Mouse (Mus musculus) liver, postnatal 0 days (tissue): ENCODE measurements around the gene R3hdml. TPM values are rescaled to one million over a fixed set of nuclear protein-coding genes. Genes with fewer than 3 reads are reported as not detected.

Experiments used
- ATAC-seq: fragments of 200-750 bp; cut with Nextera tagmentation; 2 replicates; pipeline ENCODE4 v1.8.0; 2017; ENCODE audit warnings: mild to moderate bottlenecking, moderate library complexity
- DNase-seq: peaks from one replicate; pipeline ENCODE4 v3.0.0-alpha.2; 2016
- H3K27ac ChIP-seq: fragments of 300-500 bp; sonication (generic); 2 replicates; pipeline ENCODE4 v1.5.1; 2014; ENCODE audit warnings: antibody characterized with exemption, moderate library complexity, mild to moderate bottlenecking, low read depth
- H3K27me3 ChIP-seq: fragments of 300-500 bp; sonication (generic); 2 replicates; pipeline ENCODE4 v1.6.1; 2014; ENCODE audit warnings: low read length, control low read depth, mixed read lengths; ENCODE audit not compliant: insufficient read depth
- H3K36me3 ChIP-seq: fragments of 300-500 bp; sonication (generic); replicated peaks from 2 replicates; pipeline ENCODE4 v1.6.1; 2014; ENCODE audit warnings: mild to moderate bottlenecking, control low read depth, low read length, moderate library complexity, mixed read lengths; ENCODE audit not compliant: insufficient read depth
- H3K4me1 ChIP-seq: fragments of 300-500 bp; sonication (generic); 2 replicates; pipeline ENCODE4 v1.6.1; 2014; ENCODE audit warnings: antibody characterized with exemption, mild to moderate bottlenecking, control low read depth; ENCODE audit not compliant: insufficient read depth
- H3K4me2 ChIP-seq: fragments of 300-500 bp; sonication (generic); 2 replicates; pipeline ENCODE4 v1.6.1; 2014; ENCODE audit warnings: low read depth, mild to moderate bottlenecking, low read length, moderate library complexity, mixed read lengths
- H3K4me3 ChIP-seq: fragments of 300-500 bp; sonication (generic); 2 replicates; pipeline ENCODE4 v1.5.1; 2014; ENCODE audit warnings: low read depth, low read length
- H3K9ac ChIP-seq: fragments of 300-500 bp; sonication (generic); replicated peaks from 2 replicates; pipeline ENCODE4 v1.6.1; 2014; ENCODE audit warnings: mild to moderate bottlenecking, moderate library complexity
- H3K9me3 ChIP-seq: fragments of 300-500 bp; sonication (generic); 2 replicates; pipeline ENCODE4 v1.6.1; 2016; ENCODE audit warnings: mild to moderate bottlenecking, control low read depth, low read length, mixed read lengths
- CTCF ChIP-seq: sonication (generic); IDR thresholded peaks from 2 replicates; pipeline ENCODE4 v1.5.1; 2016; ENCODE audit warnings: antibody characterized with exemption, low read depth
- EP300 ChIP-seq: IDR thresholded peaks from 2 replicates; pipeline ENCODE4 v1.6.1; 2016; ENCODE audit warnings: antibody characterized with exemption, low read depth, mild to moderate bottlenecking
- WGBS: fragments of 180-500 bp; shearing (Covaris S2); extraction: QIAGEN DNeasy Blood & Tissue Kit; methylation state at CpG from one replicate; pipeline ENCODE4 v1.1.7; 2014; ENCODE audit not compliant: insufficient replicate concordance; 5-methylcytosine and 5-hydroxymethylcytosine counted together
- polyA plus RNA-seq: library from polyadenylated mRNA; unstranded; fragments of >200 nt; fragmentation: Nextera tagmentation; extraction: Ambion mirVana; gene quantifications from 2 replicates; pipeline ENCODE4 v1.2.1, GENCODE M21; 2015

The R3hdml gene
- polyA plus RNA-seq, 1 experiment from 2014 or later: not detected

DNA sequence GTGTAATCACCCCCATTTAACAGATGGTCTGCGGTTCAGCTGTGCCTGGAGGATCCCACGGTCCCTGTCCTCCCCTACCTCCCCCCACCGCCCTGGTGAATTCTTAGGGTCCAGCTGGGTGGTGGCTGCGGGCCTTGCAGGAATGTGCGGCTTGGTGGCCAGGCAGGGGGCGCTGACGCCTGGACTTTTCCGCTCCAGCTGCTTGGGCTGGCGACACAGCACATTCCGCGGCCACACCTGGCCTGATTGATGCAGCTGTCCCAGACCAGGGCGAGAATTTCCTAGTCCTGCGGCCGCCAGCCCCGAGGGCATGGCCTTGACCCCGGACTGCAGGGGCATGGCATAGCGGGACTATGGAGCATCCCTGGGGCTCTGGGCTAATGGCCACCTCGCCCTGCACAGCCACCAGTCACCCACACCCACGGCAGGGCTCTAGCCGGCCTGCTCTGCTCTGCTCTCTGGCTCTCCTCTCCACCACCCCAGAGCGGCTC is 10.5 kb upstream of the R3hdml start:
- no peak overlapping the region for H3K9ac ChIP-seq
- WGBS: 5% methylated on average over 21 of the region's 21 CpGs
- DNase-seq (peak; percentile 41), ATAC-seq (peak; percentile 55; the same call in 1 of the 2 replicates)
- TF ChIP-seq EP300 (no peak), CTCF (peak; percentile 43)
- no peaks in the 10 kb centered on the region for H3K36me3 ChIP-seq
- H3K4me1 ChIP-seq: no peaks in the 10 kb centered on the region; the same call in 1 of the 2 replicates
- peaks cover 9% of the 10 kb centered on the region for H3K27me3 ChIP-seq
- H3K9me3 ChIP-seq: no peaks in the 10 kb centered on the region
- no peak overlapping the region for H3K4me3 ChIP-seq
- peak overlapping the region; percentile 29; the same call in 1 of the 2 replicates for H3K4me2 ChIP-seq
- H3K27ac ChIP-seq: no peak overlapping the region

DNA sequence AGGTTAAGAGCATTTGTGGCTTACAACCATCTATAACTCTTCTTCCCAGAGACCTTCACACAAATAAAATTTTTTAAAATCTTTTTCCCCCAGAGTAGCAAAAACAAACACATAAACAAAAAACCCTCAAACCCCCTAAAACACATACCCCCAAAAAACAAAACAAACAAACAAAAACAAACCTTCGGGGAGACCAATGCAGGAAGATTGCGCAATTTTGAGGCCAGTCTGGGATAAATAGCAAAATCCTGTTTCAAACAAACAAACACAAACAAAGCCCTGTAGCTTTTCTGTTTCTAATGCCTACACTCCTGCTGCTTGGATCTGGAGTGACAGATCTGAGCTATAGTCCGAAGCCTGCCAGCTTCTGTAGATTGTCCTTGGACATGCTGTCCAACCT is 4.8 kb upstream of the R3hdml start:
- Histone ChIP-seq H3K27ac (no peak overlapping the region), H3K4me2 (no peak overlapping the region), H3K27me3 (no peaks in the 10 kb centered on the region), H3K4me3 (no peak overlapping the region), H3K4me1 (no peaks in the 10 kb centered on the region), H3K36me3 (no peaks in the 10 kb centered on the region), H3K9me3 (no peaks in the 10 kb centered on the region), H3K9ac (no peak overlapping the region)
- DNase-seq (no peak), ATAC-seq (no peak)
- 67% methylated on average over 3 of the region's 3 CpGs for WGBS
- no peak for TF ChIP-seq EP300
- no peak for TF ChIP-seq CTCF

DNA sequence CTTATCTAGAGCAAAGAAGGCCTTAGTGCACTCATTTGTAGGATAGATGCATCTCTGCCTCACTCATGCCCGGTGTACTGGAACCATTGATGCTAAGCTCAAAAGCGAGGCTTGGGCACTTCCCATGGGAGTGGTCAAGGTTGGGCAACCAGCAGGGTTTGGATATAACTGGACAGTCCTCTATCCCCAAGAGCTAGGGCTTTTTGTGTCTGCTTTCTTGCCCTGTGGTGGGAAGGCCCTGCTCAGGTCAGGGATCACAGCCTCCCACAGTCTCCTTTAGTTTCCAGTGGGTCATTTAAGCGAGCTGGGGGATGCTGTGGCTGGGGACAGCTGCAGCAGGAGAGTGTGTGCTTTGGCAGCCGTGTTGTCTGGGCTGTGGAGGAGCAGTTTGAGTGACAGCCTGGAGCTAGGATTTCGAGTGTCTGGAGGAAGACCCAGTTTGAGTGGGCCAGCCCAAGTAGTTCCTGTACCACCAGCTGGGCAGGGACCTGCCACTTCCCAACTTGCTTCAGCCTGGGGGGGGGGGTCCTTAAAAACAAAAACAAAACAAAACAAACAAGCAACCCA is 2.3 kb upstream of the R3hdml start:
- TF ChIP-seq EP300 (no peak), CTCF (no peak)
- Histone ChIP-seq H3K4me2 (no peak overlapping the region), H3K36me3 (no peaks in the 10 kb centered on the region), H3K27me3 (no peaks in the 10 kb centered on the region), H3K27ac (no peak overlapping the region), H3K9me3 (no peaks in the 10 kb centered on the region), H3K4me3 (no peak overlapping the region), H3K4me1 (no peaks in the 10 kb centered on the region), H3K9ac (no peak overlapping the region)
- 44% methylated on average over 5 of the region's 5 CpGs for WGBS
- DNase-seq: no peak
- no peak for ATAC-seq

DNA sequence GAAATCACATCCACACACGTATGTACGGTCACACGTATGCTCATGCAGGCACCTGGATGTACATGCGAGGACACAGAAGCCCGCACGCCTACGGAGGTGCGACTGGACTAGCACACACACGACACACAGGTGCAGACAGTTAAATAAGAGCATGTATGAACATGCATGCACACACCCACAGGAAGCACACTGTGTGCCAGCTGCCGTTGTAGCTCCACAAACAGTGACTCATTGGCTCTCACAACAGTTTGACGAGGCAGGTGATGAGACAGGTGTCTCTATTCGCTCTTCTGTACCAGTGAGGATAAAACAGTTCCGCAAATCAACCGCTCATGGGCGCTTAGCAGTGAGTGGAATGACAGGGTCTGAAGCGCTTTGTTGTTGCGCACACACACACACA is 1.5 kb upstream of the R3hdml start:
- DNase-seq (no peak), ATAC-seq (no peak)
- no peaks in the 10 kb centered on the region for H3K27me3 ChIP-seq
- H3K9me3 ChIP-seq: no peaks in the 10 kb centered on the region
- no peak overlapping the region for H3K4me2 ChIP-seq
- 85% methylated on average over 17 of the region's 17 CpGs for WGBS
- H3K36me3 ChIP-seq: no peaks in the 10 kb centered on the region
- H3K27ac ChIP-seq: no peak overlapping the region
- TF ChIP-seq CTCF (no peak), EP300 (no peak)
- H3K4me3 ChIP-seq: no peak overlapping the region
- H3K4me1 ChIP-seq: no peaks in the 10 kb centered on the region
- no peak overlapping the region for H3K9ac ChIP-seq

DNA sequence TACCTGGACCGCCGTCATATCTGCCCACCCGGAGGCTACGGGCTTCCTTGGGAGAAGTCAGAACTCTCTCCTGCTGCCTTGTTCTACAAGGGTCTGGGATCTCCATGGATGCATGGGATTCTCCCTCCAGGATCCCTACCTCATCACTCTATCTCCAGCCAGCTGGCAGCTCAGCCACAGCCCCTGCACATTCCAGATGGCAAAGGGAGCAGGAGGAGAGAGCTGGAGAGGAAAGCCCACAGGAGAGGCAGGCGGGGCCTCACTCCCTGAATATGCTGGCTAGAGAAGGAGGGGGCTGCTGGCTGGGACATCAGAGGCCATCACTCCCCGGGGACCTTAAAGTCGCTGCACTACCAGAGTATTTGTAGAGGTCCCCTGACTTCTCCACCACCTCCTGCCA is 767 bp upstream of the R3hdml start:
- WGBS: 62% methylated on average over 7 of the region's 7 CpGs
- no peaks in the 10 kb centered on the region for H3K4me1 ChIP-seq
- DNase-seq (no peak), ATAC-seq (no peak)
- H3K27me3 ChIP-seq: no peaks in the 10 kb centered on the region
- H3K4me3 ChIP-seq: no peak overlapping the region
- no peak overlapping the region for H3K9ac ChIP-seq
- no peaks in the 10 kb centered on the region for H3K36me3 ChIP-seq
- no peaks in the 10 kb centered on the region for H3K9me3 ChIP-seq
- H3K27ac ChIP-seq: no peak overlapping the region
- TF ChIP-seq EP300 (no peak), CTCF (no peak)
- H3K4me2 ChIP-seq: no peak overlapping the region

DNA sequence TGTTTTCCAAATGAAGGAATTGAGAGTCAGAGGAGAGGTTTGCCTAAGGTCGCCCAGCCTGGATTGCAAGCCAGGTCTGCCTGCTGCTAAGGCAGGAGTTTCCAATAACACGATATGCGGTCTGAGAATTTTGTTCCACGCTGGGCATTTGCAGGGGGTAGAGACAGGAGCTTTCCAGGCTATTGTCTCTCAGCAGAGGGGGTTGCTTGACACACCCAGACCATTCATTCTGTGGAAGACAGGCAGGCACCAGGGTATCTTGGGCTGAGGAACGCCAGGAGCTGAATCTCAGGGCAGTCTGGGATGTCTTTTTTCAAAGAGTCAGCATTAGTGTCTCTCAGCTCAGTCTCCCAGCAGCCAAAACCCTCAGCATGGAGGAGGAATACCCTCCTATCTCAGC is 913 bp downstream of the R3hdml start:
- no peaks in the 10 kb centered on the region for H3K9me3 ChIP-seq
- WGBS: 47% methylated on average over 5 of the region's 5 CpGs

More for the DNA sequence above, 913 bp downstream of the R3hdml start:
- no peak overlapping the region for H3K9ac ChIP-seq
- H3K4me1 ChIP-seq: no peaks in the 10 kb centered on the region
- no peak overlapping the region for H3K27ac ChIP-seq
- no peak overlapping the region for H3K4me2 ChIP-seq
- H3K4me3 ChIP-seq: no peak overlapping the region
- DNase-seq: no peak
- H3K36me3 ChIP-seq: no peaks in the 10 kb centered on the region
- H3K27me3 ChIP-seq: no peaks in the 10 kb centered on the region
- TF ChIP-seq CTCF: no peak
- no peak for TF ChIP-seq EP300
- no peak for ATAC-seq
